Mouse (Mus musculus) thymus, postnatal 36 days (tissue): ENCODE measurements at regions not wholly inside any gene's neighbourhood (a gene's known extent, or its start where the extent isn't known, plus 50 kb on each side); places are given as distances from the start of the nearest gene placed in this dataset.

Experiments used
- DNase-seq, 2 experiments: peaks; one replicate each; pipeline ENCODE4 v3.0.0; 2022; ENCODE audit warnings: mixed read lengths in 2 of 2

GRCm38 (mm10) chr9:15420677-15421076 lies 63.1 kb upstream of the Cep295 start:
- no peak for DNase-seq

- no peak for DNase-seq
Measured at GRCm38 (mm10) chr9:15421864-15422263, 64.3 kb upstream of the Cep295 start.

- DNase-seq, result peak in 1 of 2 experiments; percentile 3
Measured at GRCm38 (mm10) chr9:15434279-15434678, 59.0 kb upstream of the Smco4 start.

- DNase-seq, result no peak
Measured at GRCm38 (mm10) chr9:15439319-15439980, 53.8 kb upstream of the Smco4 start.

- DNase-seq, result no peak
Measured at GRCm38 (mm10) chr9:15442131-15442530, 51.1 kb upstream of the Smco4 start.
